Mouse (Mus musculus) liver, adult 2 months (tissue): ENCODE results near the gene Gm45208.

Experiments used
- CTCF ChIP-seq: fragments of 200-500 bp; IDR thresholded peaks from 2 replicates; pipeline ENCODE4 v1.5.1; 2011; ENCODE audit warnings: low read depth, low read length, control low read depth
- POLR2A ChIP-seq: fragments of 200-500 bp; IDR thresholded peaks from 2 replicates; pipeline ENCODE4 v1.6.1; 2011; ENCODE audit warnings: low read length, control low read depth; ENCODE audit not compliant: insufficient read depth; ENCODE audit errors: extremely low read depth

GRCm38 (mm10) chrX:7722691-7723090 is 646 bp downstream of the Gm45208 start:
- TF ChIP-seq CTCF (no peak), POLR2A (no peak)
